Mouse (Mus musculus) cerebellum, adult 2 months (tissue): ENCODE data around the gene Gpatch4. TPM values are rescaled to one million over a fixed set of nuclear protein-coding genes. Genes with fewer than 3 reads are reported as not detected.

Source experiments
- DNase-seq, 2 experiments: peaks; one replicate each; pipeline ENCODE4 v3.0.0; 2021
- H3K27ac ChIP-seq: fragments of 200-500 bp; 2 replicates; pipeline ENCODE4 v1.5.1; 2012; ENCODE audit warnings: low read length, control low read depth, inconsistent platforms; ENCODE audit not compliant: insufficient read depth
- H3K27me3 ChIP-seq: fragments of 200-500 bp; 2 replicates; pipeline ENCODE4 v1.6.1; 2012; ENCODE audit warnings: inconsistent platforms, mild to moderate bottlenecking, low read length, moderate library complexity; ENCODE audit not compliant: control insufficient read depth, insufficient read depth
- H3K4me1 ChIP-seq: fragments of 200-500 bp; 2 replicates; pipeline ENCODE4 v1.6.1; 2011; ENCODE audit warnings: low read length; ENCODE audit not compliant: control insufficient read depth, insufficient read depth
- H3K4me3 ChIP-seq: fragments of 200-500 bp; replicated peaks from 2 replicates; pipeline ENCODE3; 2011; ENCODE audit warnings: mild to moderate bottlenecking, low read depth, low read length, control low read depth; ENCODE audit not compliant: insufficient read depth
- CTCF ChIP-seq: fragments of 200-500 bp; IDR thresholded peaks from 2 replicates; pipeline ENCODE4 v1.5.1; 2011; ENCODE audit warnings: low read depth, mild to moderate bottlenecking, control low read depth, low read length, moderate library complexity, borderline replicate concordance; ENCODE audit not compliant: insufficient read depth
- POLR2A ChIP-seq: fragments of 200-500 bp; IDR thresholded peaks from 2 replicates; pipeline ENCODE4 v1.6.1; 2011; ENCODE audit warnings: low read length, control low read depth, borderline replicate concordance; ENCODE audit not compliant: insufficient read depth
- WGBS: fragments of 180-500 bp; shearing (Covaris S2); methylation state at CpG from one replicate; pipeline ENCODE4 v1.1.7; 2018; 5-methylcytosine and 5-hydroxymethylcytosine counted together
- polyA plus RNA-seq: library from polyadenylated mRNA; depleted of rRNA; stranded (reverse); fragments of >200 nt; gene quantifications from 2 replicates; pipeline ENCODE4 v1.2.3, GENCODE M21; 2012

Gene Gpatch4
- polyA plus RNA-seq, 1 experiment, result 14.4 TPM

DNA sequence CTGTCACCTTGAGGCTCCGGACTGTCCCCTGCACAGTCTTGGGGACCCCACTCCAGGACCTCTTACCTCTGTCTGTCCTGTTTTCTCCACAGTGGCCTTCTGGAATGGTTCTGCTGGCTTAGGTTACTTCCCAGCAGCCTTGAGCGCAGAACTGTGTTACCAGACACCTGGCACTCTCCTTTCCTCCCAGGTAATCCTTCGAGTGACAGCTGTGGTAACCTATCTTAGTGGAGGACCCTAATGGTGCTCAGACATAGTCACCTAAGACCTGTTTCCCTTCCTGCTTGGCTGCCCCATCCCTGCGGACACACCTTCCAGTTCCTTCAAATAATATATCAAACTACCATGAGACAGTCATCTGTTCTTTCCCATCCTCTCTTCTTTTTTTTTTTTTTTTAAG lies 35.3 kb downstream of the Gpatch4 start, which contains the start of gene Ttc24:
Gene Ttc24 (minus strand): TSS at position 101 of the 400 bp plus-strand sequence.
- H3K4me3 ChIP-seq, result no peak within 1 kb of the TSS
- 74% methylated on average over 4 of the region's 4 CpGs for WGBS
- no peak for TF ChIP-seq POLR2A
- peaks cover 16% of the 10 kb centered on the region for H3K4me1 ChIP-seq
- DNase-seq, result no peak
- no peak within 1 kb of the TSS for H3K27ac ChIP-seq
- H3K27me3 ChIP-seq, result no peaks in the 10 kb centered on the region

- Histone ChIP-seq H3K4me3 (peak within 1 kb of the TSS; percentile 30), H3K27me3 (no peaks in the 10 kb centered on the region), H3K27ac (no peak within 1 kb of the TSS), H3K4me1 (no peaks in the 10 kb centered on the region)
- DNase-seq, result peak; percentile 87 to 90
- TF ChIP-seq POLR2A (peak; percentile 25; the same call in 1 of the 2 replicates), CTCF (no peak)
- 19% methylated on average over 33 of the region's 33 CpGs for WGBS
Observed at GRCm38 (mm10) chr3:88081345-88082223, 38.7 kb downstream of the Gpatch4 start, which contains the start of gene Iqgap3. Iqgap3 (plus strand) TSS chr3:88081971.

- 2% methylated on average over 13 of the region's 13 CpGs for WGBS
- TF ChIP-seq CTCF (no peak), POLR2A (no peak)
- H3K27me3 ChIP-seq, result no peaks in the 10 kb centered on the region
- H3K27ac ChIP-seq, result no peak overlapping the region
- H3K4me1 ChIP-seq, result no peaks in the 10 kb centered on the region
- H3K4me3 ChIP-seq, result no peak overlapping the region
- no peak for DNase-seq
Observed at GRCm38 (mm10) chr3:88082224-88082618, 39.3 kb downstream of the Gpatch4 start.

GRCm38 (mm10) chr3:88082663-88083062 lies 39.8 kb downstream of the Gpatch4 start:
- Histone ChIP-seq H3K4me3 (no peak overlapping the region), H3K27me3 (no peaks in the 10 kb centered on the region), H3K4me1 (no peaks in the 10 kb centered on the region), H3K27ac (no peak overlapping the region)
- TF ChIP-seq POLR2A (no peak), CTCF (no peak)
- no peak for DNase-seq
- WGBS, result 4% methylated on average over 4 of the region's 4 CpGs

- DNase-seq, result no peak
- TF ChIP-seq POLR2A (no peak), CTCF (no peak)
- H3K4me3 ChIP-seq, result no peak overlapping the region
- H3K4me1 ChIP-seq, result no peaks in the 10 kb centered on the region
- H3K27ac ChIP-seq, result no peak overlapping the region
- 95% methylated on average over 2 of the region's 2 CpGs for WGBS
- H3K27me3 ChIP-seq, result no peaks in the 10 kb centered on the region
Observed at GRCm38 (mm10) chr3:88084001-88084400, 41.1 kb downstream of the Gpatch4 start.

DNA sequence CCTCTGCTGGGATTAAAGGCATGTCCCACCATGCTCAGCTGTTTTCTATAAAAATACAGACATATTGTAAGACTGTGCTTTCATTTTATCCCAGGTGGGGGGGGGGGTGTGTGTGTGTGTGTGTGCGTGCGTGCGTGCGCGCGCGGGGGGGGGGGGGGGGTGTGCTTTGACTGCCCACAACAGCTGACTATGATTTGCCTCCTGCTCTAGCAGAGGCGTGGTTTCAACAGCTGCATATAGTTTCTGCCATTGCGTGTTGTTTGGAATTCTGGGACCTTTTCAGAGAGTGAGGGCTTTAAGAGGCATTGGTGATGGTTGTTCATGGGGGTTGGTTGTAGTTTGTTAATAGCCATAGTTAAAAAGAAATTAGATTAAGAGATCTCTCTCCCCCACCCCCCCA lies 42.6 kb downstream of the Gpatch4 start:
- WGBS, result 87% methylated on average over 8 of the region's 9 CpGs
- TF ChIP-seq POLR2A (no peak), CTCF (no peak)
- no peak overlapping the region for H3K27ac ChIP-seq

GRCm38 (mm10) chr3:88087688-88088087 lies 44.8 kb downstream of the Gpatch4 start:
- no peaks in the 10 kb centered on the region for H3K27me3 ChIP-seq
- peak; percentile 76 for TF ChIP-seq CTCF
- no peak for TF ChIP-seq POLR2A
- no peaks in the 10 kb centered on the region for H3K4me1 ChIP-seq
- peak; percentile 40 to 51 for DNase-seq
- H3K4me3 ChIP-seq, result no peak overlapping the region
- 89% methylated on average over 1 of the region's 1 CpGs for WGBS
- H3K27ac ChIP-seq, result no peak overlapping the region

More for the DNA sequence above, 42.6 kb downstream of the Gpatch4 start:
- Histone ChIP-seq H3K4me3 (no peak overlapping the region), H3K4me1 (no peaks in the 10 kb centered on the region), H3K27me3 (no peaks in the 10 kb centered on the region)
- DNase-seq, result no peak

- H3K27ac ChIP-seq, result no peak overlapping the region
- H3K27me3 ChIP-seq, result no peaks in the 10 kb centered on the region
- TF ChIP-seq CTCF (no peak), POLR2A (no peak)
- 89% methylated on average over 7 of the region's 7 CpGs for WGBS
- no peaks in the 10 kb centered on the region for H3K4me1 ChIP-seq
- no peak for DNase-seq
- H3K4me3 ChIP-seq, result no peak overlapping the region
Observed at GRCm38 (mm10) chr3:88090106-88090505, 47.2 kb downstream of the Gpatch4 start.
